ENCODE assay signal across 8 mouse cellular contexts in genomic region chr7:83549951-83550407, GRCm38 (mm10). TPM values are rescaled to one million over a fixed set of nuclear protein-coding genes. Genes with fewer than 3 reads are reported as not detected.
A peak's percentile ranks its signal among the peaks of the same experiment; 100 is the strongest.
DNase-seq lines count a peak whose midpoint lies in the region; ATAC-seq and TF ChIP-seq lines count a peak whose summit lies in the region.

No protein-coding gene starts in this region.

- H3K27ac ChIP-seq in kidney, postnatal 0 days: no peak overlapping the region
- peak overlapping the region; percentile 87 for H3K27ac ChIP-seq in hindbrain, embryonic 15.5 days (replicated peaks)
- H3K27ac ChIP-seq in midbrain, embryonic 10.5 days (replicated peaks): peak overlapping the region; percentile 79

- H3K27me3 ChIP-seq in kidney, postnatal 0 days (ENCODE audit: insufficient read depth, low read length): no peaks in the 10 kb centered on the region
- H3K27me3 ChIP-seq in hindbrain, embryonic 15.5 days: no peaks in the 10 kb centered on the region
- H3K27me3 ChIP-seq in midbrain, embryonic 10.5 days (ENCODE audit: low read depth, poor library complexity, severe bottlenecking): no peaks in the 10 kb centered on the region

- DNase-seq in kidney, postnatal 0 days (ENCODE audit: low spot score): peak; percentile 72
- DNase-seq in kidney, adult 11 months: no peak
- DNase-seq in MEL-GATA-1-ER (ENCODE audit: extremely low read depth, low read depth): peak; percentile 6
- DNase-seq in embryo, embryonic 9.5 days (ENCODE audit: extremely low spot score): peak; percentile 66
- peak; percentile 31 for DNase-seq in midbrain, embryonic 10.5 days (ENCODE audit: low spot score)
- DNase-seq in testis, postnatal 10 days (ENCODE audit: low spot score): no peak

- peak; percentile 83 for TF ChIP-seq CTCF in kidney, postnatal 0 days (IDR thresholded peaks at IDR 0.05; ENCODE audit: low read depth)

- no peak overlapping the region for H3K4me3 ChIP-seq in kidney, postnatal 0 days (replicated peaks; ENCODE audit: low read depth, low read length)
- peak overlapping the region; percentile 25 for H3K4me3 ChIP-seq in hindbrain, embryonic 15.5 days
- H3K4me3 ChIP-seq in midbrain, embryonic 10.5 days: no peak overlapping the region

- H3K4me1 ChIP-seq in kidney, postnatal 0 days (replicated peaks; ENCODE audit: insufficient read depth, low read length): no peaks in the 10 kb centered on the region
- H3K4me1 ChIP-seq in hindbrain, embryonic 15.5 days (replicated peaks): peaks cover 20% of the 10 kb centered on the region
- peaks cover 22% of the 10 kb centered on the region for H3K4me1 ChIP-seq in midbrain, embryonic 10.5 days

- no peaks in the 10 kb centered on the region for H3K9me3 ChIP-seq in kidney, postnatal 0 days (replicated peaks; ENCODE audit: low read length)
- no peaks in the 10 kb centered on the region for H3K9me3 ChIP-seq in hindbrain, embryonic 15.5 days
- no peaks in the 10 kb centered on the region for H3K9me3 ChIP-seq in midbrain, embryonic 10.5 days (replicated peaks)

- H3K4me2 ChIP-seq in kidney, postnatal 0 days (ENCODE audit: low read length): no peak overlapping the region
- peak overlapping the region; percentile 56 for H3K4me2 ChIP-seq in hindbrain, embryonic 15.5 days

- no peak overlapping the region for H3K9ac ChIP-seq in kidney, postnatal 0 days (ENCODE audit: low read depth, low read length)
- peak overlapping the region; percentile 55 for H3K9ac ChIP-seq in hindbrain, embryonic 15.5 days

- H3K36me3 ChIP-seq in kidney, postnatal 0 days (ENCODE audit: insufficient read depth, low read length): no peaks in the 10 kb centered on the region
- H3K36me3 ChIP-seq in hindbrain, embryonic 15.5 days: no peaks in the 10 kb centered on the region
- H3K36me3 ChIP-seq in midbrain, embryonic 10.5 days: no peaks in the 10 kb centered on the region

- no peak for ATAC-seq in kidney, postnatal 0 days (replicated peaks; ENCODE audit: low FRiP score, low read depth)
- peak; percentile 77 for ATAC-seq in hindbrain, embryonic 15.5 days (ENCODE audit: low FRiP score, low read depth)
- ATAC-seq in megakaryocyte, adult 5-6 weeks (ENCODE audit: poor library complexity, severe bottlenecking): no peak; the same call in 1 of the 2 replicates

- WGBS in kidney, postnatal 0 days: 53% methylated on average over 5 of the region's 5 CpGs
- 35% methylated on average over 5 of the region's 5 CpGs for WGBS in hindbrain, embryonic 15.5 days
- 64% methylated on average over 5 of the region's 5 CpGs for WGBS in midbrain, embryonic 10.5 days

RNA-seq across cellular contexts. Expression of gene Tmc3, which starts 34.7 kb away (rescaled TPM):
- polyA plus RNA-seq in kidney, postnatal 0 days (2015; fragmentation: Nextera tagmentation; extraction: Ambion mirVana): 1.9 and 2.3 TPM in 2 replicates
- polyA plus RNA-seq in hindbrain, embryonic 15.5 days (2015; fragmentation: Nextera tagmentation; extraction: Ambion mirVana): 0.30 and 0.31 TPM in 2 replicates
- 0.38 and 1.2 TPM in 2 replicates for polyA plus RNA-seq in midbrain, embryonic 10.5 days (2016; fragmentation: Nextera tagmentation; extraction: Ambion mirVana)
- 0.07 TPM in 1 of 2 replicates, not detected in the other for total RNA-seq in megakaryocyte, adult 5-6 weeks (2015)
- total RNA-seq in megakaryocyte, adult 5-6 weeks (2017): 0.20 TPM in 1 of 2 replicates, not detected in the other

Comparison
In these comparisons a context has a peak if more than half of its experiments do, and no peak if none do; other contexts are left out.
1. DNase-seq: peak in kidney, postnatal 0 days (single experiment), MEL-GATA-1-ER (single experiment), embryo, embryonic 9.5 days (single experiment) and midbrain, embryonic 10.5 days (single experiment); none in kidney, adult 11 months (single experiment) and testis, postnatal 10 days (single experiment).